Mouse (Mus musculus) thymus, adult 2 months (tissue): ENCODE measurements around the gene Gda.

Experiments
- CTCF ChIP-seq: fragments of 200-500 bp; IDR thresholded peaks from 2 replicates; pipeline ENCODE4 v1.5.1; 2012; ENCODE audit warnings: mild to moderate bottlenecking, control low read depth, low read length, moderate library complexity, borderline replicate concordance; ENCODE audit not compliant: control insufficient read depth, poor library complexity, insufficient read depth; ENCODE audit errors: extremely low read depth
- POLR2A ChIP-seq: fragments of 200-500 bp; IDR thresholded peaks from 2 replicates; pipeline ENCODE4 v1.6.1; 2012; ENCODE audit warnings: mild to moderate bottlenecking, low read length, control low read depth, moderate library complexity; ENCODE audit not compliant: control insufficient read depth, poor library complexity, insufficient read depth; ENCODE audit errors: extremely low read depth

DNA sequence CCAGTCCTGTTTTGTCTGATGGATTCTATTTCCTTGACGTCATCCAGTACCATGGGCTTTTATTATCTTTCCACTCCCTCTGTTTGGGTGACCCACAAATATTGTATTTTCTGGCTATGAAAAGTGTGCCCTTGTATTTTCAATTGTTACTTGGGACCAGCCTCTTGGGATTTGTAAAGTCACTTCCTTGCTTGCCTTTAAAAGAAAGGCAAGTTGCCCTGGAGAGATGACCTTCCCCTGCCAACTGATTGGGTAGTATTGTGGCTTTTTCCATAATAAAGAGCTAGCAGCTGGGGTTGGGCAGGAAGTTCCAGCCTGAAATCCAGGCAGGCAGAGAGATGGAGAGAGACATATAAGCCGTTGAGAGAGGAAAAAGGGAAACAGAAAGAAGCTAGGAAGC lies 91.5 kb downstream of the Gda start:
- TF ChIP-seq CTCF (no peak), POLR2A (no peak)
